Mouse (Mus musculus) neural tube, embryonic 13.5 days (tissue): Measurements from ENCODE around the gene Sbno2. TPM values are rescaled to one million over a fixed set of nuclear protein-coding genes. Genes with fewer than 3 reads are reported as not detected.
"Not testable (repeated sequence)": the region's sequence is repeated elsewhere in the genome, so short reads cannot be mapped to it uniquely, and the experiment has no call there.

Experiments used
- ATAC-seq: fragments of 200-750 bp; cut with Nextera tagmentation; 2 replicates; pipeline ENCODE4 v1.8.0; 2017; ENCODE audit warnings: low read depth, mild to moderate bottlenecking, moderate TSS enrichment, moderate library complexity
- H3K27ac ChIP-seq: fragments of 300-500 bp; sonication (generic); replicated peaks from 2 replicates; pipeline ENCODE4 v1.5.1; 2015; ENCODE audit warnings: moderate library complexity, mild to moderate bottlenecking, inconsistent platforms
- H3K27me3 ChIP-seq: fragments of 300-500 bp; sonication (generic); 2 replicates; pipeline ENCODE4 v1.6.1; 2015; ENCODE audit warnings: mild to moderate bottlenecking, inconsistent platforms
- H3K36me3 ChIP-seq: fragments of 300-500 bp; sonication (generic); 2 replicates; pipeline ENCODE4 v1.6.1; 2015; ENCODE audit warnings: mild to moderate bottlenecking, inconsistent platforms
- H3K4me1 ChIP-seq: fragments of 300-500 bp; sonication (generic); replicated peaks from 2 replicates; pipeline ENCODE4 v1.6.1; 2015; ENCODE audit warnings: inconsistent platforms
- H3K4me2 ChIP-seq: fragments of 300-500 bp; sonication (generic); 2 replicates; pipeline ENCODE4 v1.6.1; 2015; ENCODE audit warnings: inconsistent platforms, mild to moderate bottlenecking, moderate library complexity
- H3K4me3 ChIP-seq: fragments of 300-500 bp; sonication (generic); 2 replicates; pipeline ENCODE4 v1.5.1; 2015; ENCODE audit warnings: mild to moderate bottlenecking, inconsistent platforms
- H3K9ac ChIP-seq: fragments of 300-500 bp; sonication (generic); 2 replicates; pipeline ENCODE4 v1.6.1; 2015; ENCODE audit warnings: moderate library complexity, mild to moderate bottlenecking, inconsistent platforms
- H3K9me3 ChIP-seq: fragments of 300-500 bp; sonication (generic); 2 replicates; pipeline ENCODE4 v1.6.1; 2016; ENCODE audit warnings: inconsistent platforms
- WGBS: fragments of 180-500 bp; shearing (Covaris S2); methylation state at CpG from one replicate; pipeline ENCODE4 v1.1.7; 2015; 5-methylcytosine and 5-hydroxymethylcytosine counted together
- polyA plus RNA-seq: library from polyadenylated mRNA; unstranded; fragments of >200 nt; fragmentation: Nextera tagmentation; extraction: Ambion mirVana; gene quantifications from 2 replicates; pipeline ENCODE4 v1.2.1, GENCODE M21; 2015

Gene Sbno2
- polyA plus RNA-seq, 1 experiment from 2014 or later = 12.9 TPM

- 30% methylated on average over 14 of the region's 14 CpGs for WGBS
- H3K36me3 ChIP-seq = peaks cover 13% of the 10 kb centered on the region
- ATAC-seq = no peak
- H3K27ac ChIP-seq = peak overlapping the region; percentile 46
- no peak overlapping the region for H3K4me3 ChIP-seq
- H3K4me2 ChIP-seq = no peak overlapping the region
- H3K4me1 ChIP-seq = peaks cover 38% of the 10 kb centered on the region
- no peak overlapping the region for H3K9ac ChIP-seq
- H3K27me3 ChIP-seq = no peaks in the 10 kb centered on the region
- H3K9me3 ChIP-seq = no peaks in the 10 kb centered on the region
These were observed 53.6 kb downstream of the Sbno2 start for GRCm38 (mm10) chr10:80051618-80052373.

DNA sequence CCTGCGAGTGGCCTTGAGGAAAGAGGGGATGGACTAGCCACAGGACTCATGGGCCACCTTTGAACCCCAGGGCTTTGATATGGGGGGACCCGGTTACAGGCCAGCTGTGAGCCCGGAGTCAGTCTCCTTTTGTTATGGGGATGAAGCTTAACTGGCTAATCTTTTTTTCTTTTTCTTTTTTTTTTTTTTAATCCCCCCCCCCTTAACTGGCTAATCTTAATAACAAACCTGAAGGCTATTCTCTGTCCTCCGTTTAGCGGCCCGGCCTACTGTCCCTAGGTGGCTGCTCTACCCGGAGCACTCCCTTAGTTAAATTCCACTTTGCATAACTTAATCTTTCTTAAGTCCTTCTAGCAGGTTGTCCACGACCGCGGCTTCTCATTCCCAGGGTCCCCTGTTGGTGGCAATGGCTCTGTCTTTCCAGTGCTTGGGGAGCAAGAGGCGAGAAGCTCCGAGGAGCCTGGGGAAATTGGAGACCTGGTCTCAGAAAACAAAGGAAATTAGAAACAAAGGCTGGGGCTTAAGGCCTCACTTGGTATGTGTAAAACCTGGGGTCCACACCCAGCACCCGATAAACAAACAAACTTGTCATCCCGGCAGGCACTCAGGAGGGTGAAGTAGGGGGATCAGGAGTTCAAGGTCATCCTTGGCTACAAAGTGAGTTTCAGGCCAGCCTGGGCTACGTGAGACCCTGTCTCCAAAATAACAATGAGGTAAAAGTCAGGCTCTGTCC, 54.3 kb downstream of the Sbno2 start:
- no peak for ATAC-seq
- Histone ChIP-seq H3K36me3 (0 out of 2 replicates have a peak, but pooled peaks cover 6% of the 10 kb centered on the region), H3K27me3 (no peaks in the 10 kb centered on the region), H3K9ac (peak overlapping the region; percentile 38; the same call in 1 of the 2 replicates), H3K27ac (peak overlapping the region; percentile 46), H3K4me1 (peaks cover 33% of the 10 kb centered on the region), H3K4me3 (no peak overlapping the region), H3K4me2 (no peak overlapping the region), H3K9me3 (no peaks in the 10 kb centered on the region)
- 16% methylated on average over 15 of the region's 15 CpGs for WGBS

DNA sequence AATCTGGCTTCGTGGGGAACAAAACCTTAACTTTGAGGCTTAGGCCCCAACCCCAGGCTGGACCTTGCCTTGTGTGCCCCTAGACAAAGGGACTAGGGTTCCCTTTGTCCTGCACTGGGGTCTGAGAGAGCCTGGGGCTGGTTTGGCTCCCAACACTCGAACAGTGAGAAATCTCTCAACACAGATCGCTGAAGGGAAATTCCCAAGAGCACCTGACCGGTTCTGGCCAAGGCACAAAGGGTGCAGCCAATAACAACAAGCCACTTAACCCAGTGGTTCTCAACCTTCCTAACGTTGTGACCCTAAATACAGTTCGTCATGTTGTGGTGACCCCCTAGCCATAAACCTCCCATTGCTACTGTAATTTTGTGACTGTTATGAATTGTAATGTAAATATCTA, 55.1 kb downstream of the Sbno2 start:
- H3K9me3 ChIP-seq = no peaks in the 10 kb centered on the region
- ATAC-seq = no peak
- H3K4me1 ChIP-seq = peaks cover 25% of the 10 kb centered on the region
- H3K27me3 ChIP-seq = no peaks in the 10 kb centered on the region
- H3K9ac ChIP-seq = peak overlapping the region; percentile 38; the same call in 1 of the 2 replicates
- H3K4me2 ChIP-seq = no peak overlapping the region
- WGBS = 18% methylated on average over 6 of the region's 6 CpGs
- no peaks in the 10 kb centered on the region for H3K36me3 ChIP-seq
- no peak overlapping the region for H3K4me3 ChIP-seq
- H3K27ac ChIP-seq = no peak overlapping the region

DNA sequence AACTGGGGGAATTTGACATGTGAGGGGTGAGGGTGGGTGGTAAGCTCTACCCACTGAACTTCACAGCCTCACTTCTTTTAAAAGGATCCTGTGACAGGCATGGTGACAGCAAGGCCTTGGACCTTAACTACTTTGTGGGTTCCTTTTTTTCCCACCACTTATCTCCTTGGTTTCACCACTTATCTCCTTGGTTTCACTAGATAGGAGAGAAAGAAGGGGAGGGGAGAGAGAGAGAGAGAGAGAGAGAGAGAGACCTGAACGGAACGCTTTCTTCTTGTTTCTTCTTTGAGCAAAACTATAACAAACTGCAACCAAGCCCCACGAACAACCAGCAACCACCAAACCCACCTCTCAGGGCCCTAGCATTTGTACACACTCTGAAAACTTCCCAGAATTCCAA, 56.5 kb downstream of the Sbno2 start:
- Histone ChIP-seq H3K9ac (no peak overlapping the region), H3K9me3 (no peaks in the 10 kb centered on the region), H3K27me3 (no peaks in the 10 kb centered on the region), H3K4me2 (no peak overlapping the region), H3K4me1 (peaks cover 21% of the 10 kb centered on the region; the same call in 1 of the 2 replicates), H3K27ac (0 out of 2 replicates have a peak overlapping the region, but pooled peaks have one; percentile 38), H3K4me3 (no peak overlapping the region), H3K36me3 (no peaks in the 10 kb centered on the region)
- no peak for ATAC-seq
- WGBS = 58% methylated on average over 3 of the region's 3 CpGs

GRCm38 (mm10) chr10:80048396-80048795, 57.0 kb downstream of the Sbno2 start:
- 7% methylated on average over 5 of the region's 5 CpGs for WGBS
- no peak for ATAC-seq
- peaks cover 22% of the 10 kb centered on the region; the same call in 1 of the 2 replicates for H3K4me1 ChIP-seq
- H3K36me3 ChIP-seq = no peaks in the 10 kb centered on the region
- H3K4me3 ChIP-seq = no peak overlapping the region
- H3K4me2 ChIP-seq = no peak overlapping the region
- H3K9ac ChIP-seq = no peak overlapping the region
- no peaks in the 10 kb centered on the region for H3K27me3 ChIP-seq
- H3K27ac ChIP-seq = peak overlapping the region; percentile 42; the same call in 1 of the 2 replicates
- no peaks in the 10 kb centered on the region for H3K9me3 ChIP-seq

GRCm38 (mm10) chr10:80047041-80047565, 58.3 kb downstream of the Sbno2 start, which contains the start of gene Gpx4:
Gene Gpx4, plus strand, starts transcription at chr10:80047166.
- WGBS = 33% methylated on average over 9 of the region's 9 CpGs
- H3K4me3 ChIP-seq = no peak within 1 kb of the TSS
- H3K36me3 ChIP-seq = no peaks in the 10 kb centered on the region
- H3K9me3 ChIP-seq = no peaks in the 10 kb centered on the region
- peaks cover 18% of the 10 kb centered on the region; the same call in 1 of the 2 replicates for H3K4me1 ChIP-seq
- H3K27me3 ChIP-seq = no peaks in the 10 kb centered on the region
- no peak within 1 kb of the TSS for H3K4me2 ChIP-seq
- peak within 1 kb of the TSS; percentile 42; the same call in 1 of the 2 replicates for H3K27ac ChIP-seq
- ATAC-seq = no peak
- no peak within 1 kb of the TSS; the same call in 1 of the 2 replicates for H3K9ac ChIP-seq

DNA sequence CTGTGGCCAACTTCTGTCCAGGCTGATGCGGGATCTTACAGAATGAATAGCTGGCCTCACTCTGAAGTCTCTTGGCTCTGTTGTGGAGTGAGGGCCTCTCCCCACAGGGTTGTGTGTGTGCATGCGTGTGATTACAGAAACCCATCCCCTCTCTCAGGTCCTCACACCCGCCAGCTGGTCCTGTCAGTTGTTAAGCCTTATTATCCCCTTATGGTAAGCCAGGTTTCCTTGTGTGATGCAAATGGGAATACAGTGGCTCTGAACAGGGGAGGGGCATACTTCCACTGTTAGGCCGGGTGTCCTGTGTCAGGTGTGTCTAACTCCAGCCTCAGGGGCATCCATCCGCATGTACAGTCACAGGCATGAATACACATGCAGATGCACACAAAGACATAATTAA, 59.6 kb downstream of the Sbno2 start:
- Histone ChIP-seq H3K27me3 (no peaks in the 10 kb centered on the region), H3K9me3 (no peaks in the 10 kb centered on the region), H3K9ac (no peak overlapping the region), H3K36me3 (no peaks in the 10 kb centered on the region), H3K4me3 (no peak overlapping the region), H3K4me1 (peaks cover 18% of the 10 kb centered on the region; the same call in 1 of the 2 replicates), H3K27ac (no peak overlapping the region), H3K4me2 (no peak overlapping the region)
- 73% methylated on average over 5 of the region's 5 CpGs for WGBS
- ATAC-seq = no peak

DNA sequence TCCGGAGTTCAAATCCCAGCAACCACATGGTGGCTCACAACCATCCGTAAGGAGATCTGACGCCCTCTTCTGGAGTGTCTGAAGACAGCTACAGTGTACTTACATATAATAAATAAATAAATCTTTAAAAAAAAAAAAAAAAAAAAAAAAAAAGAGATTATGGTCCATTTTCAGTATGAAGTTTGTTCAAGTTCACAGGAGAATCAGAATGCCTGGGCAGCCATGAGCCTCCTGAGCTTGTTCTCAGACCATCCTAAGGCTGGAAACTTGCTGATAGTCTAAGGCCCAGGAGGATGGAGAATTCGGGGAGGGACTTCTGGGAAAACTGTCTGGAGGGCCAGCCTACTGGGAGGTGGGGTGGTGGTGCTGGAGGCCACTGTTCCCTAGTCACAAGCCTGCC, 60.0 kb downstream of the Sbno2 start:
- not testable (repeated sequence) for H3K36me3 ChIP-seq, H3K9ac ChIP-seq, H3K27me3 ChIP-seq, ATAC-seq, H3K27ac ChIP-seq, H3K4me3 ChIP-seq, H3K4me2 ChIP-seq, H3K9me3 ChIP-seq
- WGBS = 75% methylated on average over 4 of the region's 4 CpGs
- H3K4me1 ChIP-seq = peaks cover 18% of the 10 kb centered on the region; the same call in 1 of the 2 replicates

- 14% methylated on average over 4 of the region's 4 CpGs for WGBS
- peak overlapping the region; percentile 53; the same call in 1 of the 2 replicates for H3K27ac ChIP-seq
- H3K4me2 ChIP-seq = no peak overlapping the region
- no peak overlapping the region for H3K4me3 ChIP-seq
- H3K36me3 ChIP-seq = no peaks in the 10 kb centered on the region
- H3K4me1 ChIP-seq = peaks cover 19% of the 10 kb centered on the region
- no peaks in the 10 kb centered on the region for H3K27me3 ChIP-seq
- no peaks in the 10 kb centered on the region for H3K9me3 ChIP-seq
- peak overlapping the region; percentile 43 for H3K9ac ChIP-seq
- ATAC-seq = no peak
These were observed 61.3 kb downstream of the Sbno2 start for GRCm38 (mm10) chr10:80044087-80044486.

- peaks cover 26% of the 10 kb centered on the region for H3K4me1 ChIP-seq
- H3K27ac ChIP-seq, H3K4me2 ChIP-seq, H3K9ac ChIP-seq, ATAC-seq, H3K27me3 ChIP-seq, H3K9me3 ChIP-seq, H3K4me3 ChIP-seq: not testable (repeated sequence)
- peaks cover 17% of the 10 kb centered on the region for H3K36me3 ChIP-seq
- WGBS = 87% methylated on average over 8 of the region's 8 CpGs
These were observed 63.8 kb downstream of the Sbno2 start for GRCm38 (mm10) chr10:80041409-80042060.

GRCm38 (mm10) chr10:80039559-80039979, 65.8 kb downstream of the Sbno2 start, which contains the start of gene Polr2e:
Gene Polr2e, minus strand, starts transcription at chr10:80039795.
- H3K27ac ChIP-seq = peak within 1 kb of the TSS; percentile 71
- 0% methylated on average over 40 of the region's 40 CpGs for WGBS
- peak within 1 kb of the TSS; percentile 89 for H3K4me2 ChIP-seq
- peaks cover 26% of the 10 kb centered on the region for H3K4me1 ChIP-seq
- H3K9me3 ChIP-seq = no peaks in the 10 kb centered on the region
- H3K27me3 ChIP-seq = no peaks in the 10 kb centered on the region
- H3K4me3 ChIP-seq = peak within 1 kb of the TSS; percentile 86
- ATAC-seq = peak; percentile 96
- peak within 1 kb of the TSS; percentile 86 for H3K9ac ChIP-seq
- H3K36me3 ChIP-seq = peaks cover 37% of the 10 kb centered on the region
